Mouse (Mus musculus) adrenal gland, adult 2 months (tissue): Measurements from ENCODE around the gene Edc3. TPM values are rescaled to one million over a fixed set of nuclear protein-coding genes. Genes with fewer than 3 reads are reported as not detected.

ENCODE experiments used
- polyA plus RNA-seq: library from polyadenylated mRNA; depleted of rRNA; stranded (reverse); fragments of >200 nt; gene quantifications from 2 replicates; pipeline ENCODE4 v1.2.3, GENCODE M21; 2012; rRNA removed
- total RNA-seq, 2 experiments: library from RNA; stranded (reverse); gene quantifications; 2 replicates each; pipeline ENCODE4 v1.2.3; 2021

Edc3 gene
- total and polyA plus RNA-seq, 3 experiments = 5.5 to 7.8 (median 7.6) TPM

Other genes starting within 250 kb of the Edc3 start
- 10 to 100 TPM in 1 of 2 experiments, 1 to 10 TPM in 1; 8.4 to 18.1 TPM for gene Scamp5, start 240.5 kb upstream of the Edc3 start, total RNA-seq
- 21.0 and 21.7 TPM in 2 replicates for gene Scamp5, start 240.5 kb upstream of the Edc3 start, polyA plus RNA-seq
- gene Rpp25, start 204.5 kb upstream of the Edc3 start, total RNA-seq = 1 to 10 TPM; 1.6 to 5.8 TPM
- gene Rpp25, start 204.5 kb upstream of the Edc3 start, polyA plus RNA-seq = 6.1 and 6.3 TPM in 2 replicates
- 100 to 1,000 TPM; 430 to 653 TPM for gene Cox5a, start 187.3 kb upstream of the Edc3 start, total RNA-seq
- gene Cox5a, start 187.3 kb upstream of the Edc3 start, polyA plus RNA-seq = 880 and 1,121 TPM in 2 replicates
- 10 to 100 TPM; 19.3 to 33.8 TPM for gene Fam219b, start 171.0 kb upstream of the Edc3 start, total RNA-seq
- 45.8 and 61.8 TPM in 2 replicates for gene Fam219b, start 171.0 kb upstream of the Edc3 start, polyA plus RNA-seq
- gene Mpi, start 155.8 kb upstream of the Edc3 start, total RNA-seq = 10 to 100 TPM; 35.6 to 41.8 TPM
- gene Mpi, start 155.8 kb upstream of the Edc3 start, polyA plus RNA-seq = 23.1 and 29.0 TPM in 2 replicates
- gene Scamp2, start 147.6 kb upstream of the Edc3 start, total RNA-seq = 10 to 100 TPM; 65.7 to 72.3 TPM
- 81.1 and 94.0 TPM in 2 replicates for gene Scamp2, start 147.6 kb upstream of the Edc3 start, polyA plus RNA-seq
- gene Ulk3, start 119.1 kb upstream of the Edc3 start, total RNA-seq = 10 to 100 TPM; 11.0 to 14.7 TPM
- 20.7 and 23.0 TPM in 2 replicates for gene Ulk3, start 119.1 kb upstream of the Edc3 start, polyA plus RNA-seq
- gene Cplx3, start 102.3 kb upstream of the Edc3 start, total RNA-seq = not detected
- not detected in 2 replicates for gene Cplx3, start 102.3 kb upstream of the Edc3 start, polyA plus RNA-seq
- gene Lman1l, start 87.8 kb upstream of the Edc3 start, total RNA-seq = not detected
- not detected in 2 replicates for gene Lman1l, start 87.8 kb upstream of the Edc3 start, polyA plus RNA-seq
- 10 to 100 TPM; 61.1 to 95.5 TPM for gene Csk, start 54.9 kb upstream of the Edc3 start, total RNA-seq
- 75.0 and 80.2 TPM in 2 replicates for gene Csk, start 54.9 kb upstream of the Edc3 start, polyA plus RNA-seq
- gene Cyp1a2, start 24.8 kb upstream of the Edc3 start, total RNA-seq = 1 to 10 TPM in 1 of 2 experiments, not detected in 1; 1.6 TPM
- gene Cyp1a2, start 24.8 kb upstream of the Edc3 start, polyA plus RNA-seq = 0.24 TPM in 1 of 2 replicates, not detected in the other
- under 1 TPM; 0.28 to 0.61 TPM for gene Cyp1a1, start 20.6 kb upstream of the Edc3 start, total RNA-seq
- gene Cyp1a1, start 20.6 kb upstream of the Edc3 start, polyA plus RNA-seq = 0.07 and 0.18 TPM in 2 replicates
- 10 to 100 TPM; 52.2 to 87.8 TPM for gene Clk3, start 57.3 kb downstream of the Edc3 start, total RNA-seq
- 45.7 and 60.6 TPM in 2 replicates for gene Clk3, start 57.3 kb downstream of the Edc3 start, polyA plus RNA-seq
- 1 to 10 TPM; 3.4 to 5.5 TPM for gene Arid3b, start 128.3 kb downstream of the Edc3 start, total RNA-seq
- 6.9 and 8.8 TPM in 2 replicates for gene Arid3b, start 128.3 kb downstream of the Edc3 start, polyA plus RNA-seq
- 10 to 100 TPM; 73.9 to 81.5 TPM for gene Ubl7, start 202.4 kb downstream of the Edc3 start, total RNA-seq
- 273 and 305 TPM in 2 replicates for gene Ubl7, start 202.4 kb downstream of the Edc3 start, polyA plus RNA-seq
- gene Sema7a, start 231.6 kb downstream of the Edc3 start, total RNA-seq = 10 to 100 TPM in 1 of 2 experiments, 1 to 10 TPM in 1; 8.2 to 17.0 TPM
- 54.9 and 59.4 TPM in 2 replicates for gene Sema7a, start 231.6 kb downstream of the Edc3 start, polyA plus RNA-seq